Mouse (Mus musculus) liver, embryonic 13.5 days (tissue): ENCODE results near the gene Zfp980. TPM values are rescaled to one million over a fixed set of nuclear protein-coding genes. Genes with fewer than 3 reads are reported as not detected.
"Not testable (repeated sequence)": the region's sequence is repeated elsewhere in the genome, so short reads cannot be mapped to it uniquely, and the experiment has no call there.

ENCODE experiments used
- ATAC-seq: fragments of 200-750 bp; cut with Nextera tagmentation; 2 replicates; pipeline ENCODE4 v1.8.0; 2017; ENCODE audit warnings: low read depth, mild to moderate bottlenecking, moderate number of reproducible peaks, moderate library complexity
- DNase-seq: peaks from one replicate; pipeline ENCODE4 v3.0.0; 2022
- H3K27ac ChIP-seq: fragments of 300-500 bp; sonication (generic); 2 replicates; pipeline ENCODE4 v1.5.1; 2015; ENCODE audit warnings: moderate library complexity, mild to moderate bottlenecking, inconsistent platforms
- H3K27me3 ChIP-seq: fragments of 300-500 bp; sonication (generic); 2 replicates; pipeline ENCODE4 v1.6.1; 2015; ENCODE audit warnings: mild to moderate bottlenecking, inconsistent platforms
- H3K36me3 ChIP-seq: fragments of 300-500 bp; sonication (generic); 2 replicates; pipeline ENCODE4 v1.6.1; 2015; ENCODE audit warnings: mild to moderate bottlenecking, inconsistent platforms
- H3K4me1 ChIP-seq: fragments of 300-500 bp; sonication (generic); replicated peaks from 2 replicates; pipeline ENCODE4 v1.6.1; 2015; ENCODE audit warnings: inconsistent platforms
- H3K4me2 ChIP-seq: fragments of 300-500 bp; sonication (generic); 2 replicates; pipeline ENCODE4 v1.6.1; 2015; ENCODE audit warnings: inconsistent platforms, mild to moderate bottlenecking, moderate library complexity
- H3K4me3 ChIP-seq: fragments of 300-500 bp; sonication (generic); replicated peaks from 2 replicates; pipeline ENCODE4 v1.5.1; 2015; ENCODE audit warnings: mild to moderate bottlenecking, inconsistent platforms
- H3K9ac ChIP-seq: fragments of 300-500 bp; sonication (generic); 2 replicates; pipeline ENCODE4 v1.6.1; 2015; ENCODE audit warnings: mild to moderate bottlenecking, inconsistent platforms
- H3K9me3 ChIP-seq: fragments of 300-500 bp; sonication (generic); replicated peaks from 2 replicates; pipeline ENCODE4 v1.6.1; 2016; ENCODE audit warnings: inconsistent platforms
- WGBS: fragments of 180-500 bp; shearing (Covaris S2); methylation state at CpG from one replicate; pipeline ENCODE4 v1.1.7; 2015; ENCODE audit not compliant: insufficient replicate concordance; 5-methylcytosine and 5-hydroxymethylcytosine counted together
- polyA plus RNA-seq: library from polyadenylated mRNA; unstranded; fragments of >200 nt; fragmentation: Nextera tagmentation; extraction: Ambion mirVana; gene quantifications from 2 replicates; pipeline ENCODE4 v1.2.1, GENCODE M21; 2015

The Zfp980 gene
- polyA plus RNA-seq = 0.03 TPM in 1 of 2 replicates, not detected in the other

- not testable (repeated sequence) for H3K27ac ChIP-seq, H3K4me1 ChIP-seq, DNase-seq, H3K9ac ChIP-seq, H3K36me3 ChIP-seq, H3K4me2 ChIP-seq, H3K4me3 ChIP-seq, ATAC-seq, H3K27me3 ChIP-seq, H3K9me3 ChIP-seq
- 52% methylated on average over 3 of the region's 3 CpGs for WGBS
Measured at GRCm38 (mm10) chr4:145670385-145670784, at the start of gene Zfp980. Gene Zfp980 (plus strand): TSS chr4:145670685.

GRCm38 (mm10) chr4:145640416-145641185, 29.9 kb upstream of the Zfp980 start:
- WGBS = 17% methylated on average over 77 of the region's 83 CpGs
- H3K27me3 ChIP-seq, H3K9me3 ChIP-seq, H3K9ac ChIP-seq, H3K27ac ChIP-seq, H3K36me3 ChIP-seq, H3K4me1 ChIP-seq, ATAC-seq: not testable (repeated sequence)
- DNase-seq = peak; percentile 18
- Histone ChIP-seq H3K4me2 (peak overlapping the region; percentile 43), H3K4me3 (0 out of 2 replicates have a peak overlapping the region, but pooled peaks have one; percentile 12)

GRCm38 (mm10) chr4:145674286-145674780, 3.8 kb downstream of the Zfp980 start:
- not testable (repeated sequence) for ATAC-seq, H3K9me3 ChIP-seq, H3K36me3 ChIP-seq, H3K4me1 ChIP-seq, H3K27ac ChIP-seq, DNase-seq, H3K4me2 ChIP-seq, H3K9ac ChIP-seq, H3K27me3 ChIP-seq, H3K4me3 ChIP-seq
- 39% methylated on average over 2 of the region's 2 CpGs for WGBS

- not testable (repeated sequence) for H3K4me3 ChIP-seq, H3K4me1 ChIP-seq, H3K27ac ChIP-seq, H3K9ac ChIP-seq, H3K27me3 ChIP-seq, ATAC-seq, H3K9me3 ChIP-seq, H3K36me3 ChIP-seq, DNase-seq, H3K4me2 ChIP-seq
- WGBS = 59% methylated on average over 3 of the region's 3 CpGs
Measured at GRCm38 (mm10) chr4:145680217-145680616, 9.7 kb downstream of the Zfp980 start.

GRCm38 (mm10) chr4:145680672-145681387, 10.3 kb downstream of the Zfp980 start:
- H3K4me2 ChIP-seq, H3K4me1 ChIP-seq, ATAC-seq, H3K4me3 ChIP-seq, H3K27me3 ChIP-seq, H3K27ac ChIP-seq, H3K9me3 ChIP-seq, DNase-seq, H3K9ac ChIP-seq, H3K36me3 ChIP-seq: not testable (repeated sequence)
- WGBS = 12% methylated on average over 1 of the region's 1 CpGs

- H3K4me3 ChIP-seq, H3K27me3 ChIP-seq, DNase-seq, H3K4me2 ChIP-seq, ATAC-seq, H3K9ac ChIP-seq, H3K4me1 ChIP-seq, H3K27ac ChIP-seq, H3K36me3 ChIP-seq: not testable (repeated sequence)
- H3K9me3 ChIP-seq = peaks cover 11% of the 10 kb centered on the region; the same call in 1 of the 2 replicates
- WGBS = 63% methylated on average over 10 of the region's 11 CpGs
Measured at GRCm38 (mm10) chr4:145682021-145682420, 11.5 kb downstream of the Zfp980 start.

- not testable (repeated sequence) for ATAC-seq, H3K4me3 ChIP-seq, H3K27me3 ChIP-seq, H3K36me3 ChIP-seq, H3K27ac ChIP-seq, H3K4me1 ChIP-seq, H3K9me3 ChIP-seq, DNase-seq, H3K9ac ChIP-seq, H3K4me2 ChIP-seq
- 69% methylated on average over 3 of the region's 3 CpGs for WGBS
Measured at GRCm38 (mm10) chr4:145683024-145683766, 12.7 kb downstream of the Zfp980 start.

GRCm38 (mm10) chr4:145686061-145686460, 15.6 kb downstream of the Zfp980 start:
- ATAC-seq, H3K27ac ChIP-seq, DNase-seq, H3K4me1 ChIP-seq, H3K36me3 ChIP-seq, H3K27me3 ChIP-seq, H3K4me2 ChIP-seq, H3K9me3 ChIP-seq, H3K4me3 ChIP-seq, H3K9ac ChIP-seq: not testable (repeated sequence)
- 23% methylated on average over 2 of the region's 2 CpGs for WGBS

GRCm38 (mm10) chr4:145744935-145745644, 74.6 kb downstream of the Zfp980 start:
- H3K4me3 ChIP-seq = peak overlapping the region; percentile 32
- H3K9ac ChIP-seq, H3K36me3 ChIP-seq, H3K4me1 ChIP-seq, H3K9me3 ChIP-seq, H3K27ac ChIP-seq, H3K27me3 ChIP-seq, DNase-seq: not testable (repeated sequence)
- ATAC-seq = peak; percentile 84
- peak overlapping the region; percentile 45 for H3K4me2 ChIP-seq
- WGBS = 4% methylated on average over 44 of the region's 83 CpGs

- not testable (repeated sequence) for H3K4me3 ChIP-seq, ATAC-seq, DNase-seq, H3K4me2 ChIP-seq, H3K9ac ChIP-seq, H3K27ac ChIP-seq, H3K9me3 ChIP-seq, H3K4me1 ChIP-seq, H3K36me3 ChIP-seq, H3K27me3 ChIP-seq
- no CpG with 5 or more reads among the region's 30 CpGs for WGBS
Measured at GRCm38 (mm10) chr4:145745645-145745991, 75.1 kb downstream of the Zfp980 start.
